Mouse (Mus musculus) urinary bladder, postnatal 10 days (tissue): ENCODE results near the gene Rbks.

ENCODE experiments used
- DNase-seq: peaks from one replicate; pipeline ENCODE4 v3.0.0; 2022; ENCODE audit warnings: low spot score

The Rbks gene

GRCm38 (mm10) chr5:31583261-31583660 lies 114.2 kb downstream of the Rbks start:
- DNase-seq, result no peak

DNA sequence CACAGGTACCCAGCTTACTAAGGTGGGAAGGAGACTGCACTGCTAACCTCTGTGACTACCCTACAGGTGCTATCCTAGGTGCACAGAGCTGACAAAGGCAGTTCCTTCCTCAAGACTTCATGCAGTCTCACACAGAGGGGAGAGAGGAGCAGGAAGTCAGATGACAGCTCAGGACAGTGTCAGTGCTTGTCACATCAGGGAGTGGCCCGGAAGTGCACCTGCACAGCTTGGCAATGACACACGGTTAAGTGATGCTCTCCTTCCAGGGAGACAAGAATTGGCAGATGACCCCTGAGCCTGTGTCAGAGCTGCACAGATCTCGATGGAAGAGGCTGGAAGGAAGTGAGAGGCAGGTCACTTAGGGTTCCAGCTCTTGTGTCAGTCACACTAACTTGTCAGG lies 115.5 kb downstream of the Rbks start:
- DNase-seq, result no peak

DNA sequence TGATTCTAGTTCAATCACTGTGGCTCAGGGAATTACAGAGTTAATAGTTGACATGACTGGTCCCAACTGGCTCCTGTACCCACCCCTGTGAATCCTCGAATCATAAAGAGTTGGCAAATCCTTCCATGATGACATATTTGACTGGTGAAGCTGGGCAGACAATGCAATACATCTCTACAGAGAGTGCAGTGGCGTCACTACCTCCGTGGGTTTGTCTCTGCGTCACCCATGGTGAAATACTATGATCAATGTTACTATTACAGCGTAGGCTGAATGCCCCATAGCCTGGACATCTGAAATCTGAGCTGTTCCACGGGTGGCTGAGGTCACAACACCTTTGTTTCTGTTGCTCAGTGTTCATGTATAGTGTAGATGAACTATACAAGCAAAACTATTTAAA lies 116.2 kb downstream of the Rbks start:
- no peak for DNase-seq

GRCm38 (mm10) chr5:31576539-31576975 lies 120.9 kb downstream of the Rbks start:
- no peak for DNase-seq
